Mouse (Mus musculus) adrenal gland, adult 18-20 months (tissue): ENCODE results near the gene Samm50. TPM values are rescaled to one million over a fixed set of nuclear protein-coding genes. Genes with fewer than 3 reads are reported as not detected.

Source experiments
- DNase-seq, 2 experiments: peaks; one replicate each; pipeline ENCODE4 v3.0.0; 2021 to 2022; ENCODE audit warnings: low spot score in 2 of 2
- total RNA-seq, 2 experiments: library from RNA; stranded (reverse); gene quantifications; 1 replicate in 1 of 2; 2 replicates in 1 of 2; pipeline ENCODE4 v1.2.3; 2021

Samm50 gene
- total RNA-seq, 2 experiments from 2014 or later, result 148 to 189 TPM

- DNase-seq, result no peak
Measured at GRCm38 (mm10) chr15:84210941-84211340, 18.9 kb downstream of the Samm50 start.

GRCm38 (mm10) chr15:84211564-84211963, 19.5 kb downstream of the Samm50 start:
- DNase-seq, result no peak

GRCm38 (mm10) chr15:84212031-84212755, 20.2 kb downstream of the Samm50 start:
- peak; percentile 88 to 89 for DNase-seq

- DNase-seq, result no peak
Measured at GRCm38 (mm10) chr15:84212756-84213105, 20.7 kb downstream of the Samm50 start.

- DNase-seq, result no peak
Measured at GRCm38 (mm10) chr15:84213162-84213739, 21.2 kb downstream of the Samm50 start.

GRCm38 (mm10) chr15:84214476-84214875, 22.4 kb downstream of the Samm50 start:
- no peak for DNase-seq

GRCm38 (mm10) chr15:84215273-84215672, 23.2 kb downstream of the Samm50 start:
- no peak for DNase-seq

GRCm38 (mm10) chr15:84216026-84216425, 24.0 kb downstream of the Samm50 start:
- no peak for DNase-seq

- DNase-seq, result no peak
Measured at GRCm38 (mm10) chr15:84216461-84217084, 24.5 kb downstream of the Samm50 start.

GRCm38 (mm10) chr15:84217969-84218782, 26.1 kb downstream of the Samm50 start:
- DNase-seq, result no peak

GRCm38 (mm10) chr15:84218783-84219271, 26.8 kb downstream of the Samm50 start:
- no peak for DNase-seq

- DNase-seq, result no peak
Measured at GRCm38 (mm10) chr15:84221539-84221938, 29.5 kb downstream of the Samm50 start.

- DNase-seq, result no peak
Measured at GRCm38 (mm10) chr15:84223423-84223822, 31.4 kb downstream of the Samm50 start.

- DNase-seq, result no peak
Measured at GRCm38 (mm10) chr15:84224779-84225178, 32.7 kb downstream of the Samm50 start.

- DNase-seq, result no peak
Measured at GRCm38 (mm10) chr15:84226918-84227317, 34.9 kb downstream of the Samm50 start.

GRCm38 (mm10) chr15:84230661-84231060, 38.6 kb downstream of the Samm50 start:
- DNase-seq, result no peak

- DNase-seq, result no peak
Measured at GRCm38 (mm10) chr15:84231113-84231712, 39.2 kb downstream of the Samm50 start.

GRCm38 (mm10) chr15:84231721-84232561, 39.9 kb downstream of the Samm50 start, which contains the start of gene Parvb:
Parvb (plus strand) TSS chr15:84232043.
- DNase-seq, result peak; percentile 62 to 71

- no peak for DNase-seq
Measured at GRCm38 (mm10) chr15:84232609-84233008, 40.6 kb downstream of the Samm50 start.
